Mouse (Mus musculus): ENCODE measurements around the gene Pcsk2.

The Pcsk2 gene

DNA sequence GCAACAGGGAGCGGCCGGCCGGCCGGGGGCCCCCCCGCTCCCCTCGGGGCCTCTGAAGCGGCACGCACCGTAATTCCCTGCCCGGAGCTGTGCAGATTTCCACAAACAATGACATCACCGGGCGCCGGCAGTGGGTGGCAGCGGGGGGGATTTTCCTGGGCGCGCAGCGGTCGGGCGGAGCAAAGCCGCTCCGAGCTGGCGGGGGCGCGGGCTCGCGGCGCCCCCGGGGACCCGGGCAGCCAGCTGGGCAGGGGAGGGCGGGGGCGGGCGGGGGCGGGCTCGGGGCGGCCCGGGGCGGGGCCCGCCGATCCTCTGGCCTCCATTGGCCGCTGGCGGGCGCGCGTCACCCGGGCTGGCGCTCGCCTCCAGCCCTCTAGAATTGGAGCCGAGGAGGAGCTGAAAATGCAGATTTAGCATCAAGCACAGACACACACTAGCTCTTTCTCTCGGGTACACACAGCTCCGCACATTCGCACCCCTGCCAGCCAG lies at the start of gene Pcsk2:
TSS of gene Pcsk2 (plus strand) at position 399 of the 489 bp plus-strand sequence.
- in situ Hi-C loops (cut with MboI, MseI): no loop called here

DNA sequence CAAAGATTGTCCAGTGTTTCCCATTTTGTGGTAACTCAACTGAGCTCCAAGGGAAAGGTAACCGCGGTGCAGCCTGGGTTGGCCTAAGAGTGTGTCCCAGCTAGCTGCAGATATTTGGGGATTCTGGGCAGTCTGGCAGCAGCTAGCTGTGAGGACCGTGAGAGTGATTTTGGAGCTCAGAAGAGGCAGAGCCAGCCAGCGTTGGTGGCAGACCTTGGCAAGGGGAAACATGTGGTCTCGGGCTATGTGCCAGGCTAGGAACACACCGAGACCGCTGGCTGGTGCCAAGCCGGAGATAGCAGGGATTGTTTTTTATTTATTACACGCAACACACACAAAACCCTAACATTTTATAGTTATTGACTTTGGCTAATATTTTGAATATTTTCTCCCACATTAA lies 45.1 kb upstream of the Pcsk2 start:
- in situ Hi-C loops (cut with MboI, MseI): loop anchor here (10.0 kb wide), 1 partner anchor 1514 kb away; no protein-coding TSS in a partner anchor

DNA sequence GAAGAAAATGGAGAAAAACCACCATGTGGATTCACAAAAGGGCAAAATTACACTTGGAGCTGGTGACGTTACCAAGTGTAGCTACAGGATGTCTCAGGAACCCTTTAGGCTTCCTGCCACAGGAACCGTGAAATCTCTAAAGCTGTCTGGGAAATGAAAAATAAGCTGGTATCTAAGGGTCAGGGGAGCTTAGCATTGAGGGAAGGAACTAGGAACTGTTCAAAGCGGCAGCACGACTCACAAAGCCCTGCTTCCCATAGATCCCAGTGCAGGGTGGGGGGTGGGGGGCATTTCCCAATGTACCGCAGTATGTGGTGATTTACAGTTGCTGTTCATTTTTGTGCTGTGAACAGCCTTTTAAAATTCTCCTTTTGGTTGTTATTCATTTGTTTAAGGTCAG lies 44.2 kb upstream of the Pcsk2 start:
- in situ Hi-C loops (cut with MboI, MseI): loop anchor here (10.0 kb wide), 1 partner anchor 1513 kb away; no protein-coding TSS in a partner anchor

DNA sequence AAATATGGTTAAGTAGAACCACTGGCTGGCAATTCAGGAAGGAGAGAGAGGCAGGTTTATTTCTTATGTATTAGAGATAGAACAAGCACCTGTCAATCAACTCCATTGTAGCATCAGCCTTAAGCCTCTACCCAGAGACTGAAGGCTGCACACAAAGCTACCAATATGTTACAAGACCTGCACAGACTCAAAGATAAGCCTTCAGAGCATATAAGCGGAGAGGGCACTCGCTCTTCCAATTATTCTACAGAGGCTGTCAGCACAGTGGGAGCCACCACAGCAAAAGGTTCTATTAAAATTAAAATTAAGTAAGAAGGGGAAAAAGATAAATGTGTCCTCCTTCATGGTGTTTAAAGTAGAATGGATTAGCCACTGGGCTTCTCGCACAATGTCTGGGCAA lies 43.8 kb upstream of the Pcsk2 start:
- in situ Hi-C loops (cut with MboI, MseI): loop anchor here (10.0 kb wide), 1 partner anchor 1513 kb away; no protein-coding TSS in a partner anchor

DNA sequence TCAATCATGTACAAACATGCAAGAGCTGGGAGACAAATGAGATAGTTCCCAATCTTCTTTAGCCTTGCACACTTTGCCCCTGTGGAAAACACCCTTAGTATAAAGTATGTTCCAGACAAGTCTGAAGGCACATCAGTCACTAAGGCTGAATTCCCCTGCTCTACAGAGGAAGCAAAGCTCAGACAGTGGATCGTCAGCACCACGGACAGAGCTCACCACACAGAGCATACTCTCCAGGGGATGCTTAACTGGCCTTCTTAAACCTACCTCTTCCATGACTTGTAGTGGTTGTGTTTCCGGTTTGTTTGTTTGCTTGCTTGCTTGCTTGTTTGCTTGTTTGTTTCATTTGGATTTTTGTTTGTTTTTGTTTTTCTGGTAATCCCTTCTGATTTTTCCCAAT lies 9.5 kb upstream of the Pcsk2 start:
- in situ Hi-C loops (cut with MboI, MseI): no loop called here

DNA sequence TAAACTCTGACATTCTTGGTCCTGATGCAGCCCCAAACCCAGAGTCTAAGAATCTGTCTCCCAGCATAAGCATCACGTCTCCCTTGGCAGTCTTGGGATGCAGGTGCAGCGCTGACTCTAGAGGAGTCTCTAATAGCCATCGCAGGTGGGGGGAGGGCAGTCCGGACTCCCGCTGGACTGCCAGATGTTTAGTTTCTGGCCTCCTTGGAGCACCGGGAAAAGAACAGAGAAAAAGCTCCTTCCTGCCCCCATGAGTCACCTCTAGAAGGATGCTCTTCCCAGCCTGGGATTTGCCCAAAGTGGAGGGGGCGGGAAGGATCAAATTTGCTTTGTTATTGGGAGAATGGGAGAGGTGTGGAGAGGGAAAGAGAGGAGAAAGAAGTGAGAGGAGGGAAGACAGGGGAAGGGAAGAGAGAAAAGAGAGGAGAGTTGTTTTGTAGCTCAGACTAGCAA lies 631 bp upstream of the Pcsk2 start:
- in situ Hi-C loops (cut with MboI, MseI): no loop called here

DNA sequence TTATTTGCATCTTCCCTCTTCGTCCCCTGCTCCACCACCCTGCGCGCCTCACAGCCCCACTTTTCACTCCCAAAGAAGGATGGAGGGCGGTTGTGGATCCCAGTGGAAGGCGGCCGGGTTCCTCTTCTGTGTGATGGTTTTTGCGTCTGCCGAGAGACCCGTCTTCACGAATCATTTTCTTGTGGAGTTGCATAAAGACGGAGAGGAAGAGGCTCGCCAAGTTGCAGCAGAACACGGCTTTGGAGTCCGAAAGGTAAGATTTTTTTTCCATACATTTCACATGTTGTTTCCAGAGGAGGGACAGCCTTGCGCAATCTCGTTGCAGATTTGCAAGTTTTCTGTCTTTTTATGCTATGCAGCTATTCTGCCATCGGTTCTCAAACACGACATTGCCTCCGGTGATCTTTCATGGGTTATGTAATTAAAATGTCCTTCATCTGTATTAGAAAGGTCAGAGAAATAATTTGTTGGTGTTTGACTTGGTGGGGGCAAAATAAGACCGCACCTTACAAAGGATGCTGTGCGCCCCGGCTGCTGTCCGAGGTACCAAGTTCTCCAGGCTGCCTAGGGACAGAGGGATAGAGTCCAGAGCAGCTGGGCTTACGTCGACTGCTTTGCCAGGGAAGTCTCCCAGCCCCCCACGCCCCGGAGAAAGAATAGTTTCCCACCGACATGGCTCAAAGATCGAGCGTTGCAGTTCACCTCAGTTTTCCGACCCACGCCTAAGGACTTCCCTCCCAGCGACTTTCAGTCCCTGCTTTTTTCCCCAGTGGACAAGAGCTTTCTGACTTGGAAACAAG lies 656 bp downstream of the Pcsk2 start:
- in situ Hi-C loops (cut with MboI, MseI): no loop called here

DNA sequence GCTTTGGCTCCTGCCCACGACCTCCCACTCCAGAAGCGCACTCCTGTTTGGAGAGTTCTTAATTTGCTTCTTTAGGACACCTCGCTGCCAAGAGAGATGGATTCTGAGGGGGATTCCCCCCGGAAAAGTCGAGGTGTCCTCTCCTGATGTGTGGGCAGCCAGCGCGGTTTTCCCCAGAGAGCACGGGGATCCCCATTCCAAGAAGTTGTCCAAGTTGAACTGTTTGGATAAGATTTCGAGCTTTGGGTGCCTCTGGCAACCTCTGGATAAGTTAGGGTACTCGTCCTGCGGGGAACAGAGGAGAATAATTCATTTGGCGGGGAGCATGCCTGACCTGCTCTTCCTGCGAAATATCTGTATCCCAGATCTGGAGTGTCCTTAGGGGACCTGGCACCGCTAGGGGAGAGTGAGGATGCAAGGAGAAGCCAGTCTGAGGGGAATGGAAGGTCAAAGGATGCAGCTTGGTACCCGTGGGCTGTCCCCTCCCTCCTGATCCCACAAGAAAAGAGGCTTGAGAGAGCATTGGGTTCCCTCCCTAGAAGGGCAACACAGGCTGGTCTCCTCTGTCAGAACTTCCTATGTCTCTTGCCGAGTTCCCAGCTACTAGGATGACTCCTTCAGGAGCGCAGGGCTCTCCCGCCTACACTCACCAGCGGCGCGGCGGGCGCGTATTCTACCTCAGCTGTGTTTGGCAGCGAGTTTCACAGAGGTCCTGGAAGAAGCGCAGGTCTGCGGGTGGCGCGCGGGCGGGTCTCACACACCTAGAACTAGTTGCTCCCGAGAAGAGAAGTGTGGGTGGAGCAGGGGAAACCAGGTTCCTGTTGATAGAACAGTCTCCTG lies 1.5 kb downstream of the Pcsk2 start:
- in situ Hi-C loops (cut with MboI, MseI): no loop called here

DNA sequence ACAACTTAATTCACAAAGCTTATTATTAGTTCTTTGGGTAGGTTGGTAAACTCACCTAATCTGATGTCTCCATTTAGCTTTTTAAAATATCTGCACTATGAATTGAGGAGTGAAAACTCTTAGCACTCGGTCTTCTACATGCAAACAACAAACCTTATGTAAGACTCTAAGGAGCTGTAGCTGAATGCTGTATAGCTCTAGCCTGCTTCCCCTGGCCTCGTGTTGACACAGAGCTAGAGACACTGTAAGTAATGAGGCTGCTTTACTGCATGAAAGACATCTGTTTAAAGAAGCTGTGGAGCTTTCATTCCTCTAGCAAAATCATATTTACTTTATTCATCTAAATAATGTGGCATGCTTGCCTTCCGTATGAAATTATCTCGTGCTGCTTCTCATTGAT lies 14.4 kb downstream of the Pcsk2 start:
- in situ Hi-C loops (cut with MboI, MseI): no loop called here

DNA sequence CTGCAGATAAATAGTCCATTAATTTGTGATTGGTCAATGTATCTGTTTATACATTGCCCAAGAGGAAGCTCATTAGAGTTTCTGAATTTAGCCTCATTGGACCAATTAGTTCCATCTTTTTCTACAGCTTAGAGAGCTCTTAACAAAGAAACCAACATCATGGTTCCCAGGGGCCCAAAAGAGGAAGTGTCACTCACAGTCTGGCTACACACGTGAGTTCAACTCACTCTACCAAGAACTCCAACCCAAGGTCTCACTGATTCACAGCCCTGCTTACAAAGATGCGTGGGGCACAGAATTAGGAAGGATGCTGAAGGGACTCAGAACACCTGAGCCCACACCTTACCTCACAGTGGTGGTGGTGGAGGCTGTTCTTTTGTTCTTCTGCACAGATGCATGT lies 19.1 kb downstream of the Pcsk2 start:
- in situ Hi-C loops (cut with MboI, MseI): no loop called here

DNA sequence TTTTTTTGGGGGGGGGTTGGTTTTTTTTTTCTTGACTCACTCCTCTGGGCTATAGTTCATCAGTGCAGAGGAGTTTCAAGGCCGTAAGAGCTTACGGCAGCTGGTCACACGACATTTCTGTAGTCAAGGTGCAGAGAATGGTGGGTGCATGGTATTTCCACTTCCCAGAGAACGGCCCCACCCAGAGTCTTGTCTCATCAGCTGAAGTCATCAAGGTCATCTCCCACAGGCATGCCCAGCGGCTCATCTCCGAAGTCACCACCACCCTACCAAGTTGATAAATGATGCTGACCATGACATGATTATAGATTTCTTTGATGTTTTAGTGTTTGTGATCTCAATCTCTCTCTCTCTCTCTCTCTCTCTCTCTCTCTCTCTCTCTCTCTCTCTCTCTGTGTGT lies 20.0 kb downstream of the Pcsk2 start:
- in situ Hi-C loops (cut with MboI, MseI): no loop called here

DNA sequence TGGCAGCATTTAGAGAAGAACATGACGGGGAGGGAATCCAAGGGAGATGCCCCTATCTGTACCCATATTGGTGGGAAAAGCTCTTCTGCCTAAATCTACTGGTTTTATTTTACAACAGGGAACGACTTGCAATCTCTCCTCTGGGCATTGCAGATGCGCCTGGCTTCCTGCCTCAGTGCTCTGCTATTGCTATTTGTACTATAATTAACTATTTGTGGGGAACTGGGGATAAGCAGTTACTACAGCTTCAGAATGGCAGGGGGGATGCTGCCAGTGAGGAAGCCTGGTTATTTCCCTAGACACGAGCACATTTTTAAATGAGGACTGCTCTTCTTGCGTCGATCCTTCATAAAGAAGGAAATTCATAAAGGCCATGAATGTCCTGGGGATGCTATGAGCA lies 39.4 kb downstream of the Pcsk2 start:
- in situ Hi-C loops (cut with MboI, MseI): loop anchor here (10.0 kb wide), 1 partner anchor 369 kb away; no protein-coding TSS in a partner anchor

DNA sequence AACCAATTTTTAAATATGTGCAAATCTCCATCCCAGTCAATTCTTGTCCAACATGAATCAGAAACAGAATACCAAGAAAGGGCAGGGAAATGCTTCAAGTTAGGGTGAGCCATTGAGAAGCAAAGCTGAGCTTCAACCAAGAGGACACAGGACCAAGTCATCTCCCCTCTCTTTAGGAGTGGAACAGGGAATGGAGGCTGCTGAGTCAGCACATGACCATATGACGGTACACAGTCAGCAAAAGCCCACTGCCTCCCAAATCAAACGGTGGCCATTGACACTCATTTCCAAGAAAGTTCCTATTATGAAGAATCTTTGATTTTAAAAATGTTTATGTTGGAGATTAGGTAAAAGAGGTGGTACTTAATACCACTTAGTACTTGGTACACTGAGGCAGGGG lies 44.4 kb downstream of the Pcsk2 start:
- in situ Hi-C loops (cut with MboI, MseI): no loop called here

DNA sequence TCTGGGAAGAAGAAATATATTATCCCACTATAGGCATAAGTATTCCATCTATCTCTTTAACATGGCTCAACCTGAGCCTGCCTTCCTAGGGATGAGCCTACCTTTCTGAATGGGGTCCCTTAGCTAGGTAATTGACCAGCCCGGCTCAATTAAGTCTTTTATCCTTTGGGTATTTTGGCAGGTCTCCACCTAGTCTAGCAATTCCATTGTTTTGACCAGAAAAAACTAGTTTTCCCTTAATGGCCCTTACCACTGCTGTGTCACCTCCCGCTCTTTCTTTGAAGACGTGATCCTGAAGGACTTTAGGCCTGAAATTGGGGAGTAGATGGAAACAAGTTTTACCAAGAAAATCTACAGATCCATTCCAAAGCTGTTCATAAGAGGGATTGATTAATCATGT lies 57.1 kb downstream of the Pcsk2 start:
- in situ Hi-C loops (cut with MboI, MseI): no loop called here

DNA sequence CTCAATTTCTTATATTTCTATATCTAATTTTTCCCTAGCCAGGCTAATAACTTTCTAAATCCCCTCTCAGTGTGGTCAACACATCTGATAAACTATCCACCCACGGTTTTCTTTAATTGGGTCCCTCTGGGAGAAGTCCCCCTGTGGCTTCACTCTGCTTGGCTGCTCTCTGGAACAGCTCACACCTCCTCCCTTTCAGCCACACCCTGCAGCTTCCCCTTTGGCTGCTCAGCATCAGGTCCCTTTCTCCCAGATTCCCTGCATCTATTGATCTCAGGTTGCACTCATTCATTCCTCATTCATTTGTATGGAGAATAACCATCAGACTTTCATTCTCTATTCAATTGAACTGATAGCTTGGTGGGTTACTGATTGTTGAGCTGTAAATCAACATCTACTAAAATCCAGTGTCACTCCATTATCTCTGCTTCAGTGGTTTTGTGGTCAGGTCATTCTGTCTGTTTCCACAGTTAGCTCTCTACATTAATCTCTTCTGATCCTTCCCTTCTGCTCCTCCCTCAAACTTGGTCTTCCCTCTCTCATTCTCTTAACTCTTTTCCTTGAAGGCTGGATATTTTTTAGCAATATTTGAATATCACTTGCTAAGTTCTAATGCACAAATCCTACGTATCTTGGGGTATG lies 58.0 kb downstream of the Pcsk2 start:
- in situ Hi-C loops (cut with MboI, MseI): no loop called here

DNA sequence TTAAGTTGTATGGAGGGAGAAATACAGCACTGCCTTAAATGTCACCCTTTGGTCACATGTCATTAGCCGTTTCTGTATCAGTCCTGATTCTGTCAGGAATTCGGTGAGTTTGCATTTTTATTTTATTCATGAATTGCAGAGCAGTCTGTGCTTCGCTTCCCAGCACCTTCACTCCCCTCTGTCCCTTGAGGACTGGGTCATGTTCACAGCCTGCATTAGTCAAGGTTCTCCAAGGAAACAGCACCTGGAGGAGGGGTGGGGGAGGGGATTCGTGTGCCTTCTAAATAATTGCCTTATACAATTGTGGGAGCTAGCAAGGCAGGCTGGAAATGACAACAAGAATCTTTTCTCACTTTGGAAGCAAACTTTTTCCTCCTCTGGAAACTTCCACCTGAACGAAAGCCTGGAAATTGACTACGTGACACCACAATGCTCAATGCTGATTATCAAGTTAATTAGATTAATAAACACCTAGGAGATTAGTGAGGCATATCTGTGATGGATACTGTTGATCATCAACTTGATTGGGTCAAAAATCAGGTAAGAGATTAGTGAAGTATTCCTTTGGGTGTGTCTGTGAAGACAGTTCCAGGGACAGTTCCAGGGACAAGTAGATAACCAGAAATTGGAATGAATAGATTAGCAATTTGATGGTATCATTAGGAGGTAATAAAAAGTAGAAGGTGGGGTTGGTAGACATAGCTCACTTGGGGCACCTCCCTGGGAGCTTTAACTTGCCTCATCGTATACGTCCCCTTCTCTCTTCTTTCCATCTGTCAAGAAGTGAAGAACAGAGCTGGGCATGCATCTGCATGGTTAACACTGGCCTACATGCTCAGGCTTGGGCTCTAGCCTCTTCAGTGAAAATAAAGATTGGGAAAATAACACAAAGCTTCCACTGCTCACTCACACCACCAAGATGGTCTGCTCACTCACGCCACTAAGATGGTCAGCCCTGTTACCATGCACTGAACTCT lies 64.7 kb downstream of the Pcsk2 start:
- in situ Hi-C loops (cut with MboI, MseI): no loop called here

DNA sequence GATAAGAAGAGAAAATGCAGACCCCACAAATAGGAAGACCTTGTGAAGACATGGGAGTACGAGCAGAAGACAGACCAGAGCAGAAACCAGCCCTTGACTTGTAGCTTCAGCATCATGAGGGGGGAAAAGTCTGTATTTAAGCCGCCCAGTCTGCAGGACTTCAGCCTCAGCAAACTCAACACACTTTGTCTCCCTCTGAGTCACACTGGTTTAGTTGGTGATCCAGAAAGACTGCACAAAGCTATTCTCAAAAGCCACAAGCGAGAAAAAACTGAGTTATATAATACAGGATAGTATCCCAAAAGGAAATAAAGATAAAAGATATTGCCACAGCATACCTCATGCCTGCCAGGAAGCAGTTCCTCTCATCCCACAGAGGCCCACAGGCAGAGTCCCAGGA lies 67.5 kb downstream of the Pcsk2 start:
- in situ Hi-C loops (cut with MboI, MseI): no loop called here

DNA sequence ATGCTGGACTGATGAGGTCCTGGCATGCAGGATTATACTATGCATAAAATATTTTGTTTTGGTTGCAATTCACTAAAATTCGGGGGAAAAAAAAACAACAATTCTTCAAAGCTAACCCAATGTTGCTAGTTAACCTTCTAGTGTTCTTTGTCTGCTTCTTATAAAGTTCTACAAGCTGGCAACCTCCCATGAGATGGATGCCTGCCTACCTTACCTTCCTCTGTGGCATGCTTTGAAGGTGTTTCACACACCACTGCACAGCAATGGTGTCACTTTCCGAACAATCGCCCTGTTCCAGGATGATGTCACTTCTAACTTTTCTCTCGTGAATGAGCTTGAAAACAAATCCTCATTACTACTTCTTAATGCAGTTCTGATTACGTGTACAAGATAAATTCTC lies 68.8 kb downstream of the Pcsk2 start:
- in situ Hi-C loops (cut with MboI, MseI): no loop called here

DNA sequence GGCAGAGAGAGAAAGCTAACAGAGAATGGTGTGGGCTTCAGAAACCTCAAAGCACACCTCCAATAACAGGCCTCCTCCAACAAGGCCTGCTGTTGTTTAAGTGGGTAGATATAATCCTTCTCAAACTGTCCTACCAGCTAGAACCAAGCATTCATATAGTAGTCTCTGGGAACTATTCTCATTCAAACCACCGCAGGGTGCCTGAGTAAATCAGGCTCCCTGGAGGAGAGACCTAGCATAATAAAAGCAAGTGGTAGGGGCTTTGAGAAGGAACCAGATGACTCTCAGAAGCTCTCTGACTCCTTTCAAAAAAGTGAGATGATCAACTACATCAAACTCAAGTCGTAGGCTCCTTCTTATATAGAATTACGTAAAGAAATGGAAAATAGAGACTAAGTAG lies 75.0 kb downstream of the Pcsk2 start:
- in situ Hi-C loops (cut with MboI, MseI): no loop called here

DNA sequence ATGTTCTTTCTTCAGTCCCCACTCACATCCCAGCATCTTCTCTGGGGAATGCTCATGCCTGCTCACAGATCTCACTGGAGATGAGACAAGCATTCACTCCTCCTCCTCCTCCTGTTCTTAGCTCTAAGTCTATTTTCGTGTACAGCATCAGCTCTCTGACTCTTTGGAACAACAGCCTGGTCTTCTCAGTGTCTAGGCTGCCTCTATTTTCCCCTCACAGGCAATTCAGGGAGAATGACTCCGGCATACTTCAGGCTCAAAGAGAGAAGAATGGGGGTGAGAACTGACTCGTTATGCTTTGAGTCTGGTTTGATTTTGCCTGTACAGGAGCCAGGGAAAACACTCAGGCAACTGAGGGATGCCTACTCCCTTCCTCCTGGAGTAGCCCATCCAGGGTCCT lies 78.0 kb downstream of the Pcsk2 start:
- in situ Hi-C loops (cut with MboI, MseI): no loop called here

DNA sequence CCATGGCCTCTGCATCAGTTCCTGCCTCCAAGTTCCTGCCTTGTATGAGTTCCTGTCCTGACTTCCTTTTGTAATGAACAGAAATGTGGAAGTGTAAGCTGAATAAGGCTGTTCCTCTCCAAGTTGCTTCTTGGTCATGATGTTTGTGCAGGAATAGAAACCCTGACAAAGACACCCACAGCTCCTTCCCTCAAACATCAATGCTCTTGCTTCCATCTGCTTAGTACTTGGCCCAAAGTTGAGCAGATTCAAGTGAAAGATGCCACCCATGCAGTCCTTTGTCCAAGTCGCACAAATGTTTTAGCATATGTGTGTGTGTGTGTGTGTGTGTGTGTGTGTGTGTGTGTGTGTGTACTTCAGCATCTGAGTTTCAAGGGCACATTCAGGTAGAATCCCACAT lies 97.3 kb downstream of the Pcsk2 start:
- in situ Hi-C loops (cut with MboI, MseI): no loop called here

Measured in T-helper 1 cell (primary cell).